Mouse (Mus musculus) heart, adult 18-20 months (tissue): ENCODE measurements around the gene Gm49384. TPM values are rescaled to one million over a fixed set of nuclear protein-coding genes. Genes with fewer than 3 reads are reported as not detected.

Experiments used
- DNase-seq, 2 experiments: peaks; one replicate each; pipeline ENCODE4 v3.0.0; 2021 to 2022; ENCODE audit warnings: mixed read lengths in 1 of 2
- long read RNA-seq, 2 experiments: library from polyadenylated mRNA; stranded (forward); transcript quantifications; one replicate each; pipeline ENCODE4 v2.0.0; 2021
- total RNA-seq, 2 experiments: library from RNA; stranded (reverse); gene quantifications; 2 replicates each; pipeline ENCODE4 v1.2.3; 2021

The Gm49384 gene
- total RNA-seq, result 1 to 10 TPM; 1.7 to 2.5 TPM
- long read RNA-seq, experiment 1, partial matches to known transcripts, result 0 of 1 reads
- long read RNA-seq, experiment 1, other reads (novel, unspliced or antisense), result 1 of 1 reads
- long read RNA-seq, experiment 2, result 0 reads

- no peak for DNase-seq
Observed at GRCm38 (mm10) chr12:69204052-69204833, at the start of gene Gm49384. TSS of gene Gm49384 (minus strand) at chr12:69204267.

- no peak for DNase-seq
Observed at GRCm38 (mm10) chr12:69253806-69254205, 49.7 kb upstream of the Gm49384 start.

GRCm38 (mm10) chr12:69250756-69251155, 46.7 kb upstream of the Gm49384 start:
- DNase-seq, result no peak

- DNase-seq, result no peak
Observed at GRCm38 (mm10) chr12:69249766-69250165, 45.7 kb upstream of the Gm49384 start.

- DNase-seq, result peak; percentile 78 to 85
Observed at GRCm38 (mm10) chr12:69241771-69242431, 37.8 kb upstream of the Gm49384 start.

- no peak for DNase-seq
Observed at GRCm38 (mm10) chr12:69241405-69241770, 37.3 kb upstream of the Gm49384 start.

GRCm38 (mm10) chr12:69240876-69241275, 36.8 kb upstream of the Gm49384 start, which contains the start of gene Klhdc1:
TSS of gene Klhdc1 (plus strand) at chr12:69241176.
- DNase-seq, result no peak

- DNase-seq, result no peak
Observed at GRCm38 (mm10) chr12:69238284-69238683, 34.2 kb upstream of the Gm49384 start.

GRCm38 (mm10) chr12:69235782-69236181, 31.7 kb upstream of the Gm49384 start:
- no peak for DNase-seq

- peak in 1 of 2 experiments; percentile 10 for DNase-seq
Observed at GRCm38 (mm10) chr12:69229251-69229650, 25.2 kb upstream of the Gm49384 start.

- peak; percentile 91 to 96 for DNase-seq
Observed at GRCm38 (mm10) chr12:69227776-69228466, 23.9 kb upstream of the Gm49384 start, which contains the start of gene Pole2. TSS of gene Pole2 (minus strand) at chr12:69228195.

GRCm38 (mm10) chr12:69220613-69221277, 16.7 kb upstream of the Gm49384 start:
- no peak for DNase-seq

GRCm38 (mm10) chr12:69216587-69216986, 12.5 kb upstream of the Gm49384 start:
- DNase-seq, result no peak

GRCm38 (mm10) chr12:69215000-69215785, 11.1 kb upstream of the Gm49384 start:
- peak; percentile 73 to 86 for DNase-seq

- DNase-seq, result no peak
Observed at GRCm38 (mm10) chr12:69214393-69214792, 10.3 kb upstream of the Gm49384 start.

- DNase-seq, result no peak
Observed at GRCm38 (mm10) chr12:69213186-69213777, 9.2 kb upstream of the Gm49384 start.

- DNase-seq, result peak in 1 of 2 experiments; percentile 31
Observed at GRCm38 (mm10) chr12:69211057-69211456, 7.0 kb upstream of the Gm49384 start.

GRCm38 (mm10) chr12:69210056-69210979, 6.3 kb upstream of the Gm49384 start:
- DNase-seq, result peak in 1 of 2 experiments; percentile 25

GRCm38 (mm10) chr12:69208520-69208919, 4.5 kb upstream of the Gm49384 start:
- DNase-seq, result no peak

- no peak for DNase-seq
Observed at GRCm38 (mm10) chr12:69207926-69208325, 3.9 kb upstream of the Gm49384 start.
